Mouse (Mus musculus): ENCODE measurements around the gene Icosl. TPM values are rescaled to one million over a fixed set of nuclear protein-coding genes. Genes with fewer than 3 reads are reported as not detected.

The Icosl gene
- polyA plus RNA-seq, 1 experiment from 2014 or later: 0.56 TPM

GRCm38 (mm10) chr10:78127931-78128330 is 58.8 kb downstream of the Icosl start:
- no peak for ATAC-seq (ENCODE audit: low FRiP score)
- no peaks in the 10 kb centered on the region for H3K4me1 ChIP-seq (replicated peaks)
- H3K9me3 ChIP-seq: no peaks in the 10 kb centered on the region
- WGBS: 75% methylated on average over 1 of the region's 1 CpGs
- no peak overlapping the region for H3K4me3 ChIP-seq
- no peak overlapping the region for H3K27ac ChIP-seq
- H3K27me3 ChIP-seq: 0 out of 2 replicates have a peak, but pooled peaks cover 5% of the 10 kb centered on the region
- H3K4me2 ChIP-seq: no peak overlapping the region
- no peaks in the 10 kb centered on the region for H3K36me3 ChIP-seq
- no peak overlapping the region for H3K9ac ChIP-seq

DNA sequence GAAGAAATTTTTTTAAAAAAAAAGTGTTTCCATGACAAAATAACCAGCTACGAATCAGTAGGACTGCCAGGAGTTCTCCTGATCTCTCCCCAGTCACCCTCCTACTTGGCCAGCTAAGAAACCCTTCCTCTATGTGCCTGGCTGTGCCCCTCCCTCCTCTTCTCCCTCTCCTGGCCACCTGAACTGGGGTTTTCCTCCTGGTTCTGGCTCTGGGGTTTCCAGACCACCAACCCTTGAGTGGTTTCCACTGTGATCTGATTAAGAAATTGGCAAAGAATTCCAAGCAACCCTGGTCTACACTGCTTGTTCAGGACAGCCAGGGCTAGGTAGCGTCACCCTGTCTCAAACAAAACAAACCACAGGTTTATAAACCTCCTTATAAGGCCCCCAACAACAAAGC is 59.5 kb downstream of the Icosl start:
- H3K9ac ChIP-seq: no peak overlapping the region
- no peak overlapping the region for H3K27ac ChIP-seq
- WGBS: 92% methylated on average over 2 of the region's 2 CpGs
- H3K4me2 ChIP-seq: no peak overlapping the region
- H3K4me1 ChIP-seq (replicated peaks): no peaks in the 10 kb centered on the region
- no peak for ATAC-seq (ENCODE audit: low FRiP score)
- H3K9me3 ChIP-seq: no peaks in the 10 kb centered on the region
- 0 out of 2 replicates have a peak, but pooled peaks cover 5% of the 10 kb centered on the region for H3K27me3 ChIP-seq
- H3K36me3 ChIP-seq: no peaks in the 10 kb centered on the region
- H3K4me3 ChIP-seq: no peak overlapping the region

DNA sequence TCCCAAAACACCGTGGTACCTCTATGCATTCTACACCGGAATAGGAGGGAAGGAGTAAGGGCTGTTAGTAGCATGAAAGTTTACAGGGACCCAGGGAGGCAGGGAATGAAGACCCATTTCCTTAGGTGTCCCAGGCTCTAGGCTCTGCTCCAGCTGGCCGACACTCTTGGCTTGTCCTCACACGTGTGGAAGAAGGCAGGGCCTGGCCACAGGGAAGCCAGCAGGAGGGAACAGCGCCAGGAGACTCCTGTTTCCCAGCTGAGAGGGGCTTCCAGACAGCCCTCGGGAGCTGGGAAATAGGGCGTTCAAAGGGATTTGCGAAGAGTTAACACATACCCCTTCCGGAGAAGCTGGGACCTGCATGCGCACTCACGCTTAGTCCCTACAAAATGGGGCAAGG is 60.3 kb downstream of the Icosl start:
- Histone ChIP-seq H3K27me3 (0 out of 2 replicates have a peak, but pooled peaks cover 5% of the 10 kb centered on the region), H3K9ac (no peak overlapping the region), H3K4me3 (no peak overlapping the region), H3K4me1 (replicated peaks) (peaks cover under 1% of the 10 kb centered on the region; the same call in 1 of the 2 replicates), H3K27ac (no peak overlapping the region), H3K9me3 (no peaks in the 10 kb centered on the region), H3K36me3 (no peaks in the 10 kb centered on the region), H3K4me2 (no peak overlapping the region)
- WGBS: 59% methylated on average over 11 of the region's 11 CpGs
- no peak for ATAC-seq (ENCODE audit: low FRiP score)

GRCm38 (mm10) chr10:78129998-78130397 is 60.9 kb downstream of the Icosl start:
- no peak overlapping the region for H3K4me2 ChIP-seq
- no peak for ATAC-seq (ENCODE audit: low FRiP score)
- no peak overlapping the region for H3K9ac ChIP-seq
- no peak overlapping the region for H3K27ac ChIP-seq
- no peaks in the 10 kb centered on the region for H3K9me3 ChIP-seq
- H3K36me3 ChIP-seq: no peaks in the 10 kb centered on the region
- 72% methylated on average over 4 of the region's 4 CpGs for WGBS
- peaks cover 6% of the 10 kb centered on the region for H3K4me1 ChIP-seq (replicated peaks)
- 0 out of 2 replicates have a peak, but pooled peaks cover 5% of the 10 kb centered on the region for H3K27me3 ChIP-seq
- no peak overlapping the region for H3K4me3 ChIP-seq

Other genes with a start within 250 kb of the Icosl start
- not detected in 2 replicates for gene Krtap10-4, start 242.2 kb upstream of the Icosl start, polyA plus RNA-seq (2015; fragmentation: Nextera tagmentation; extraction: Ambion mirVana)
- not detected in 2 replicates for gene Krtap10-10, start 233.4 kb upstream of the Icosl start, polyA plus RNA-seq (2015; fragmentation: Nextera tagmentation; extraction: Ambion mirVana)
- gene Gm36176, start 222.5 kb upstream of the Icosl start, polyA plus RNA-seq (2015; fragmentation: Nextera tagmentation; extraction: Ambion mirVana): not detected in 2 replicates
- gene Gm10318, start 216.4 kb upstream of the Icosl start, polyA plus RNA-seq (2015; fragmentation: Nextera tagmentation; extraction: Ambion mirVana): not detected in 2 replicates
- gene Gm3285, start 207.3 kb upstream of the Icosl start, polyA plus RNA-seq (2015; fragmentation: Nextera tagmentation; extraction: Ambion mirVana): not detected in 2 replicates
- 12.5 and 14.0 TPM in 2 replicates for gene Lrrc3, start 166.8 kb upstream of the Icosl start, polyA plus RNA-seq (2015; fragmentation: Nextera tagmentation; extraction: Ambion mirVana)
- gene Trpm2, start 98.7 kb upstream of the Icosl start, polyA plus RNA-seq (2015; fragmentation: Nextera tagmentation; extraction: Ambion mirVana): 3.0 and 3.9 TPM in 2 replicates
- gene 1810043G02Rik, start 90.8 kb upstream of the Icosl start, polyA plus RNA-seq (2015; fragmentation: Nextera tagmentation; extraction: Ambion mirVana): 38.1 and 40.5 TPM in 2 replicates
- 106 and 107 TPM in 2 replicates for gene Pfkl, start 59.2 kb upstream of the Icosl start, polyA plus RNA-seq (2015; fragmentation: Nextera tagmentation; extraction: Ambion mirVana)
- not detected in 2 replicates for gene Dnmt3l, start 27.4 kb upstream of the Icosl start, polyA plus RNA-seq (2015; fragmentation: Nextera tagmentation; extraction: Ambion mirVana)
- gene Aire, start 25.7 kb upstream of the Icosl start, polyA plus RNA-seq (2015; fragmentation: Nextera tagmentation; extraction: Ambion mirVana): 0.10 TPM in 1 of 2 replicates, not detected in the other
- gene D10Jhu81e, start 100.5 kb downstream of the Icosl start, polyA plus RNA-seq (2015; fragmentation: Nextera tagmentation; extraction: Ambion mirVana): 20.3 and 21.8 TPM in 2 replicates
- 15.5 and 17.3 TPM in 2 replicates for gene Pwp2, start 115.8 kb downstream of the Icosl start, polyA plus RNA-seq (2015; fragmentation: Nextera tagmentation; extraction: Ambion mirVana)
- gene Trappc10, start 175.3 kb downstream of the Icosl start, polyA plus RNA-seq (2015; fragmentation: Nextera tagmentation; extraction: Ambion mirVana): 23.1 and 24.7 TPM in 2 replicates

Data from hindbrain, embryonic 13.5 days (tissue).